Comparison of ENCODE assay signal across 9 mouse cellular contexts in genomic region chr1:35822376-35823202, GRCm38 (mm10).
DNase-seq lines count a peak whose midpoint lies in the region; ATAC-seq lines count a peak whose summit lies in the region.
"Had no signal": no experiment of that assay in that cellular context is flagged by ENCODE, and none has a peak within 500 bp of the region (broad histone marks: within the 10 kb centered on the region; RNA-seq: fewer than 3 reads in every experiment).

No protein-coding gene starts in this region.

- H3K27me3 ChIP-seq in hindbrain, embryonic 10.5 days (ENCODE audit: insufficient read depth, poor library complexity, severe bottlenecking) = no peaks in the 10 kb centered on the region

- peak; percentile 10 to 12 for DNase-seq in spleen, postnatal 36 days (ENCODE audit: low spot score in 2 of 2)
- DNase-seq in spleen, adult 12 weeks (ENCODE audit: low spot score) = no peak
- peak; percentile 32 for DNase-seq in hindbrain, embryonic 10.5 days (ENCODE audit: low spot score)
- no peak for DNase-seq in right cerebral cortex, adult 2 months (ENCODE audit: low spot score in 2 of 2)
- no peak for DNase-seq in testis, postnatal 14 days (ENCODE audit: low spot score)
- no peak for DNase-seq in layer of hippocampus, adult 11-12 months (ENCODE audit: low spot score)
- DNase-seq: cerebellum, adult 11-12 months; gastrocnemius, postnatal 36 days had no signal

- peak overlapping the region; percentile 9; the same call in 1 of the 2 replicates for H3K4me3 ChIP-seq in hindbrain, embryonic 10.5 days

- peak; percentile 39; the same call in 1 of the 2 replicates for ATAC-seq in megakaryocyte progenitor cell, adult 5-6 weeks (replicated peaks; ENCODE audit: poor library complexity)

- no peaks in the 10 kb centered on the region for H3K9me3 ChIP-seq in hindbrain, embryonic 10.5 days

- WGBS in hindbrain, embryonic 10.5 days = 41% methylated on average over 19 of the region's 19 CpGs

- peaks cover 48% of the 10 kb centered on the region for H3K4me1 ChIP-seq in hindbrain, embryonic 10.5 days (replicated peaks)

- H3K36me3 ChIP-seq in hindbrain, embryonic 10.5 days = no peaks in the 10 kb centered on the region

- no peak overlapping the region for H3K27ac ChIP-seq in hindbrain, embryonic 10.5 days

Comparison
In these comparisons a context has a peak if more than half of its experiments do, and no peak if none do; other contexts are left out.
1. DNase-seq: peak in spleen, postnatal 36 days (2 of 2) and hindbrain, embryonic 10.5 days (single experiment); none in spleen, adult 12 weeks (single experiment), right cerebral cortex, adult 2 months (0 of 2), testis, postnatal 14 days (single experiment) and layer of hippocampus, adult 11-12 months (single experiment).